Mouse (Mus musculus): ENCODE results near the gene Fam111a. TPM values are rescaled to one million over a fixed set of nuclear protein-coding genes. Genes with fewer than 3 reads are reported as not detected.

The Fam111a gene
- total RNA-seq (2023) = 27.1 TPM

DNA sequence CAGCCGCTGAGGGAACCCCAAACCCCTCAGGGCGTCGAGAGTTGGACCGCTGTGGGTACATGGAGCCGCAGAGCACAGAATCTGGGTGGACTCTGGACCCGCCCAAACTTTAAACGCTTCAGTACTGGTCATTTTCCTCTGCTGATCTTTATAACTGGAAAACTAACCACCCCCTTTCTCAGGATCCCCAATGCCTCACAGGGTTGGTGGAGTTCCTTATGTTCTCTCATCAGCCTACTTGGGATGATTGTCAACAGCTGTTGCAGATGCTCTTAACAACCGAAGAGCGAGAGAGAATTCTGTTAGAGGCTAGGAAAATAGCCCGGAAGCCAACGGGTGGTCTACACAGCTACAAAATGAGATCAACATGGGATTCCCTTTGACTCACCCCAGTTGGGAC is at the start of gene Fam111a:
Fam111a (plus strand) TSS at position 301 of the 400 bp plus-strand sequence.

DNA sequence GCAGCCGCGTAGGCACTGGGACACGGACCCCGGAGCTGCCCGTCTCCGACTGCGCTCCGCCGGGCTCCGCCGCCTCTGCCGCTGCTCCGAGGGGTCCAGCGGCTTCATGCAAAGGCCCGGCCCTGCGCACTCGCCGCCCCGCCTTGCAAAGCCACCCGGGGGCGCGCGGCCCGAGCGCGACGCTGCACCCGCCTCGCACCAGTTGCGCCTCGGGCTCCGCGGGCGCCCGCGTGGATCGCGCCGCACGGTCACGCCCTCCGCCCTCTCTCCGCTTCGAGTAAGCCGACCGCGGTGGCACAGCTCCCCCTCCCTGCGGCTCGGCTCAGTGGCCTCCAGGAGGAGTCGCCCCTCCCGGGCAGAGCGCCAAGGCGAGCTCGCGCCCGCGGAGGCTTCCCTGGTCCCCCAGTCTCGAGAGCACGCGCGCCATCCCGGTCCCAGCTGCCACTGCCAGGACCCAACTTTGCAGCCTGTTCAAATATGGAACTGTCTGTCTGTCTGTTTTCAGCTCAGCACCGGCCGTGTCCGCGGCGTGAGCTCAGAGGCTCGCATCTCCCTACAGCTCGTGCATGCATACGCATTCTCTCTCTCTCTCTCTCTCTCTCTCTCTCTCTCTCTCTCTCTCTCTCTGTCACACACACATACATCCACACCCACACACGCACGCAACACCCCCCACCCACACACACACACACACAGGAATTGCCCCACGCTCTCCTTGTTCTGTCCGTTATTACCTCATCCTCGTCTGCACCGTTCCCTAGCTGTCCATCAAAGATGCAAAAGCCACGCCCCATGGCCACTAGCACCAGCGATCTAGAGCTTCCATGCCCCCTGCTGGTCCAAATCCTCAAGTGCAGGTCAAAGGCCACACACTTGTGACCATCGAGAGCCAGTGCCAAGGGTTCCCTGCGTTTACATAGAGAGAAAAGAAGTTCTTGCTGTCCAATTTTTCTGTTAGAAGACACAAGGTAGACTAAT is 43.9 kb upstream of the Fam111a start, which contains the start of gene Dtx4:
Dtx4 (minus strand) TSS at position 85 of the 978 bp plus-strand sequence.

DNA sequence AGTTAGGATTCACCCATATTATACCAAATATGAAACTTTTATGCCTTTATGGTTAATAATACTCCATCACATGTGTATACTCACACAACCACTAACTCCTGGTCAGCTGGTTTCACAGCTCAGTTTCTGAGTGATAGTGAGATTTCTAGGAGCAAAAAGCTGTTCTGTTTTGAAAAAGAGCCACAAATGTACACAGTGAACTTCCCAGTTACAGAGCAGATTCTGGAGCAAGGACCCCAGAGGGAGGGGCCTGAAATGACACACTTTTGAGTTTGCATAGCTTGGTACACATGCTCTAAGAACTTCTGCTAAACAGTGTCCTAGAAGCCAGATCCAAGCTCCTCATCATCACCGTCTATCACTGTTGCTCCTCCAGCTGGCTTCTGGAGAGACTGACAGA is 54.1 kb downstream of the Fam111a start, which contains the start of gene Gm4952:
Gm4952 (plus strand) TSS at position 301 of the 400 bp plus-strand sequence.

DNA sequence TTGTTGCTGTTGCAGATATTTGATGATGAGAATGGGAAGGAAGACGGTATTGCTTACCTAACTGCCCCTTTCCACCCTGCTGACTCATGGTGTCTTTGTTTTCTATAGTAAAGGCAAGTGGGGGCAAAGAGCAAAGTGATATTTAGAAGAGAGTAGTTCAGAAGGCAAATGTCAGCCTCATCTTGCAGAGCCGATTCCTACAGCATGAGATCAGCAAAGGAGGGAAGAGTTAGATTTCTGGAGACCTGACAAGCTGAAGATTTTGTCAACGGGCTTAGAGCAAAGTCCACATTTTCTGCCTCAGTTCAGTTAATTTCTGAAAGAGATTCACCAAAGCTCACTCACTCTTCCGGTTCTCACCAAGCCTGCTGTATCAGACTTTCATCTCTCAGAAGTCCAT is 87.6 kb downstream of the Fam111a start, which contains the start of gene Glyat:
Glyat (plus strand) TSS at position 133 of the 400 bp plus-strand sequence.

Other genes with a start within 250 kb of the Fam111a start
- gene Olfr1436, start 246.6 kb upstream of the Fam111a start, total RNA-seq (2023) = not detected
- not detected for gene Olfr1437, start 220.6 kb upstream of the Fam111a start, total RNA-seq (2023)
- not detected for gene Olfr1438-ps1, start 209.8 kb upstream of the Fam111a start, total RNA-seq (2023)
- not detected for gene Olfr1440, start 158.5 kb upstream of the Fam111a start, total RNA-seq (2023)
- gene Olfr1441, start 128.3 kb upstream of the Fam111a start, total RNA-seq (2023) = not detected
- not detected for gene Pfpl, start 117.8 kb upstream of the Fam111a start, total RNA-seq (2023)
- gene Mpeg1, start 85.0 kb upstream of the Fam111a start, total RNA-seq (2023) = 15.2 TPM
- 6.8 TPM for gene Dtx4, start 44.3 kb upstream of the Fam111a start, total RNA-seq (2023)
- gene Gm4952, start 54.2 kb downstream of the Fam111a start, total RNA-seq (2023) = not detected
- gene Glyat, start 87.6 kb downstream of the Fam111a start, total RNA-seq (2023) = not detected
- not detected for gene Olfr1442, start 124.7 kb downstream of the Fam111a start, total RNA-seq (2023)
- not detected for gene Olfr1443, start 132.4 kb downstream of the Fam111a start, total RNA-seq (2023)
- not detected for gene Keg1, start 150.0 kb downstream of the Fam111a start, total RNA-seq (2023)
- gene Cntf, start 219.9 kb downstream of the Fam111a start, total RNA-seq (2023) = 4.3 TPM

All from CD8-positive naive resting alpha-beta T cell, adult 57 days (primary cell).